Mouse (Mus musculus): ENCODE results near the gene Zscan5b. TPM values are rescaled to one million over a fixed set of nuclear protein-coding genes. Genes with fewer than 3 reads are reported as not detected.

Zscan5b gene
- polyA plus RNA-seq (2017; shearing (Covaris generic)): not detected

GRCm38 (mm10) chr7:6221978-6222377, at the start of gene Zscan5b:
Gene Zscan5b, plus strand, starts transcription at chr7:6222278.

DNA sequence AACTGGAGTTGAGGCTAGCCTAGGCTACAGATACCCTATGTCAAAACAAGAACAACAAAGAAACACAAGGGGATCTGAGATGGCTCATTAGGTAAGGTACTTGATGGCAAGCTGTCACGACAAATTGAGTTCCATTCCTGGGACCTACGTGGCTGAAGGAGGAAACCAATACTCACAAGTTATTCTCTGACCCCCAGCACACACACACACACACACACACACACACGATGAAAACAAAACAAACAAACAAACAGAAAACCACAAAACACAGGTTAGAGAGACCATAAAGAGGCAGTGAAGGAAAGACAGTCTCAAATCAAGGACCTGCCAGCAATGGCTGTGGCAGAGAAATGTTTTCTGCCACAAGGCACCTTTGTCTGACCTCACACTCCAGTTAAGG, 25.3 kb upstream of the Zscan5b start, which contains the start of gene Galp:
Gene Galp (plus strand): TSS at position 301 of the 400 bp plus-strand sequence.

GRCm38 (mm10) chr7:6252410-6252809, 30.3 kb downstream of the Zscan5b start, which contains the start of gene Epp13:
Gene Epp13, plus strand, starts transcription at chr7:6252710.

DNA sequence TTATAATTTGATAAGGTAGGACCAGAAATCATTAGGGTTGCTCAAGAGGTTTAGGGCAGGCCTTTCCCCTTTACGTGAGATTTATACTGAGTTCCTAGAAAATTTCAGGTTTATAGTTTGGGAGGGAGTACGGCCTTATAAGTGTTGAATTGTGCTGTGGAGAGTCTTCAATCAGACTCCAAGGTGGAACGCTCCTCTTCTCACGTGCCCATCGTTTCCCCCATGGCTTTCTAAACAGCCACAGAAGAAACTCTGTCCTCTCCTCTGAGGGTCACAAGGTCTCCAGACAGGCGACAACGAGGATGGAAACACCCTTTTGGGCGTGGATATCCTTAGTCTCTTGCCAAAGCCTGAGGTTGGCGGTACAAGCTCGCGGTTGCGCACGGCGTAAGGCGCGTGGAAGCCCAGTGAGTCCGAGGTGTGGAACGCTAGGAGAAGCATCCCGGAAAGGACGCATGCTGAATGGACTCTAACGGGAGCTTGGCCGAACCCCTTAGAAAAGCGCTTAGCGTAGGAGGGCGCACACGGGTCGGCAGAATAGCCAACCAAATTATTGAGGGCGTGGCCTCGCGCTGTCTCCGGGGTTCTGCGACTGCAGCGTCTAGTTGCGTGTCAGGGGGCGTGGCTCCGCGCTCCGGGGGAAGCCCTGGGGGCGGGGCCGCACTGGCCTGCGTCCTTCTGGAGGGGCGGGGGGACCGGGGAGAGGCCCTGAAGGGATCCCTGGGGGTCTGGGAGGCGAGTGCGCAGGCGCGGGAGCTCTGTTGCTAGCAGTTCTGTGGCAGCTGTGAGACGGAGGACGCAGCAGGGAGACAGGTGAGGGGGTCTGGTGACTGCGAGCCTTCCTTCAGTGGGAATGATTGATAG, 64.0 kb downstream of the Zscan5b start, which contains the start of gene Zfp667:
Gene Zfp667 (plus strand): TSS at position 738 of the 864 bp plus-strand sequence.

Other genes starting within 250 kb of the Zscan5b start
- not detected for gene Vmn1r65, start 211.3 kb upstream of the Zscan5b start, polyA plus RNA-seq (2017; shearing (Covaris generic))
- not detected for gene Nlrp4c, start 177.1 kb upstream of the Zscan5b start, polyA plus RNA-seq (2017; shearing (Covaris generic))
- gene Zfp787, start 66.3 kb upstream of the Zscan5b start, polyA plus RNA-seq (2017; shearing (Covaris generic)): 30.4 TPM
- 10.5 TPM for gene Zfp444, start 50.1 kb upstream of the Zscan5b start, polyA plus RNA-seq (2017; shearing (Covaris generic))
- gene Galp, start 25.2 kb upstream of the Zscan5b start, polyA plus RNA-seq (2017; shearing (Covaris generic)): not detected
- gene Epp13, start 30.4 kb downstream of the Zscan5b start, polyA plus RNA-seq (2017; shearing (Covaris generic)): not detected
- 8.0 TPM for gene Zfp667, start 64.3 kb downstream of the Zscan5b start, polyA plus RNA-seq (2017; shearing (Covaris generic))
- 2.2 TPM for gene Zfp583, start 109.0 kb downstream of the Zscan5b start, polyA plus RNA-seq (2017; shearing (Covaris generic))
- gene Gm3854, start 121.5 kb downstream of the Zscan5b start, polyA plus RNA-seq (2017; shearing (Covaris generic)): 0.65 TPM
- 5.0 TPM for gene Zfp78, start 141.0 kb downstream of the Zscan5b start, polyA plus RNA-seq (2017; shearing (Covaris generic))
- gene Zfp28, start 161.0 kb downstream of the Zscan5b start, polyA plus RNA-seq (2017; shearing (Covaris generic)): 18.3 TPM
- gene Smim17, start 176.4 kb downstream of the Zscan5b start, polyA plus RNA-seq (2017; shearing (Covaris generic)): not detected
- not detected for gene Gm20715, start 188.0 kb downstream of the Zscan5b start, polyA plus RNA-seq (2017; shearing (Covaris generic))
- gene Olfr1344, start 216.4 kb downstream of the Zscan5b start, polyA plus RNA-seq (2017; shearing (Covaris generic)): not detected
- 0.04 TPM for gene Olfr1336, start 233.9 kb downstream of the Zscan5b start, polyA plus RNA-seq (2017; shearing (Covaris generic))
- not detected for gene Olfr1346, start 244.8 kb downstream of the Zscan5b start, polyA plus RNA-seq (2017; shearing (Covaris generic))